Mouse (Mus musculus): ENCODE data around the gene Sptssb. TPM values are rescaled to one million over a fixed set of nuclear protein-coding genes. Genes with fewer than 3 reads are reported as not detected.

Gene Sptssb
- not detected for polyA plus RNA-seq (2014; fragmentation: Illumina TruSeq; extraction: RNeasy Lipid Tissue Mini Kit (QIAGEN cat#74804); ENCODE audit: low read depth, low replicate concordance)

DNA sequence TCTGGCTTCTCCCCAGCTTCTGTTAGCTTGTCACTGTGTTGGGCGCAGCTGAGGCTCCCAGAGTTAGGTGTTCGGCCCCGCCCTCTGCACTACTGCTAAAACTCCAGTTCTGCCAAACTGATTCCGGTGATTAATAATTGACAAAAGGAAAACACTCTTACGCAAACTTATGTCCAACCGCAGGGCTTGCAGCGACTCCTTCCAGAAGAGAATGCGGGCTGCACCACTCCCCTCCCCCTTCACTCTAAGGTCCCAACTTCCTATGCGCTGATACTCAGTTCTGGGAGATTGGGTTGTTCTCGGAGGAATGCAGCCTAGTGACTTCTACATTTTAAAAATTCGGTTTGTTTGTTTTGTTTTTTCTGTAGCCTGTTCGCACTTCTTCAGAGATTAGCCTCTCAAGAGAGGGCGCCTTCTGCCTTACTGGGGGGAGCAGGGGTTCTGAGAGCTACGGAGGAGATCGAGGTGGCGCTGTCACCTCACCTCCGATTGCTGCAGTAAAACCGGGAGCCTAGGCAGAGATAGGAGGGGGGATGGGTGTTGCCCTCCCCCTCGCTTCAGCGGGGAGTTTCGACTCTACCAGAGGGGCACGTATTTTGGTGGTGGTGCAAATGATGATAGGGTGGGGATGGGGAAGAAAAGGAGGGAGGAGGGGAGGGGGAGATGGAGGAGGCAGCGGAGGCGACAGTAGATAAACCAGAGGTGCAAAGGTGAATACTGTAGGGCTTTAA, at the start of gene Sptssb:
Gene Sptssb (minus strand): TSS at position 83 of the 731 bp plus-strand sequence.

Other genes with a start within 250 kb of the Sptssb start
- gene Nmd3, start 138.0 kb downstream of the Sptssb start, polyA plus RNA-seq (2014; fragmentation: Illumina TruSeq; extraction: RNeasy Lipid Tissue Mini Kit (QIAGEN cat#74804); ENCODE audit: low read depth, low replicate concordance), result 211 TPM
- not detected for gene Otol1, start 147.7 kb upstream of the Sptssb start, polyA plus RNA-seq (2014; fragmentation: Illumina TruSeq; extraction: RNeasy Lipid Tissue Mini Kit (QIAGEN cat#74804); ENCODE audit: low read depth, low replicate concordance)